Mouse (Mus musculus) olfactory bulb, adult 2 months (tissue): ENCODE data around the gene Kcna7. TPM values are rescaled to one million over a fixed set of nuclear protein-coding genes. Genes with fewer than 3 reads are reported as not detected.
"Not testable (repeated sequence)": the region's sequence is repeated elsewhere in the genome, so short reads cannot be mapped to it uniquely, and the experiment has no call there.

ENCODE experiments used
- H3K27ac ChIP-seq: fragments of 200-500 bp; 2 replicates; pipeline ENCODE4 v1.5.1; 2012; ENCODE audit warnings: low read depth, low read length; ENCODE audit not compliant: insufficient read depth
- H3K4me1 ChIP-seq: fragments of 200-500 bp; 2 replicates; pipeline ENCODE4 v1.6.1; 2012; ENCODE audit warnings: low read length; ENCODE audit not compliant: control insufficient read depth, insufficient read depth
- H3K4me3 ChIP-seq: fragments of 200-500 bp; 2 replicates; pipeline ENCODE4 v1.5.1; 2012; ENCODE audit warnings: mild to moderate bottlenecking, low read depth, low read length, moderate library complexity; ENCODE audit not compliant: insufficient read depth
- CTCF ChIP-seq: fragments of 200-500 bp; IDR thresholded peaks from 2 replicates; pipeline ENCODE4 v1.5.1; 2012; ENCODE audit warnings: low read depth, mild to moderate bottlenecking, low read length, moderate library complexity; ENCODE audit not compliant: insufficient read depth
- POLR2A ChIP-seq: fragments of 200-500 bp; IDR thresholded peaks from 2 replicates; pipeline ENCODE4 v1.6.1; 2012; ENCODE audit warnings: mild to moderate bottlenecking, low read depth, low read length, moderate library complexity; ENCODE audit not compliant: insufficient read depth
- WGBS: fragments of 180-500 bp; shearing (Covaris S2); methylation state at CpG from one replicate; pipeline ENCODE4 v1.1.7; 2018; 5-methylcytosine and 5-hydroxymethylcytosine counted together
- polyA plus RNA-seq: library from polyadenylated mRNA; stranded (reverse); fragments of >200 nt; gene quantifications from 2 replicates; pipeline ENCODE4 v1.2.4, GENCODE M21; 2012; ENCODE audit warnings: low replicate concordance; ENCODE audit not compliant: missing spikeins, insufficient read depth, insufficient read length

Gene Kcna7
- polyA plus RNA-seq, 1 experiment = not detected

DNA sequence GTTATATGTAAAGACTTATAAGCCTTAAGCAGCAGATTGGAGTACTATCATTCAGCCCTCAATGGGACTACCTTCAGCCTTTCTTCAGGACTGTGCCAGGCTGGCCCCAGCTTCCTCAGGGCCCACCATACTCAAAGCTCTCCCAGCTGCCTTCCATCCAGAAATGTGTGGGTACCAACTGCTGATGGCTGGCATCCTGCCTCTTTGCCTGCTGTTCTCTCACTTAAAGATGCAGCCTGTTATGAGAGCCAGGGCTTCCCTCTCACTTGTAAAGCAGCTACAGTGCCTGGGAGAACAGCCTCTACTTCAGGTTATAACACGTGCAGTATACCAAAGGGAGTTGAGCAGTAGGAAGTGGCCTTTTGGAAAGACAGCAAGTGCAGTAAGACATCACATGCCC, 29.4 kb upstream of the Kcna7 start:
- no peak overlapping the region for H3K4me3 ChIP-seq
- no peak overlapping the region for H3K27ac ChIP-seq
- WGBS = 67% methylated on average over 1 of the region's 1 CpGs
- TF ChIP-seq POLR2A (no peak), CTCF (no peak)
- no peaks in the 10 kb centered on the region for H3K4me1 ChIP-seq

DNA sequence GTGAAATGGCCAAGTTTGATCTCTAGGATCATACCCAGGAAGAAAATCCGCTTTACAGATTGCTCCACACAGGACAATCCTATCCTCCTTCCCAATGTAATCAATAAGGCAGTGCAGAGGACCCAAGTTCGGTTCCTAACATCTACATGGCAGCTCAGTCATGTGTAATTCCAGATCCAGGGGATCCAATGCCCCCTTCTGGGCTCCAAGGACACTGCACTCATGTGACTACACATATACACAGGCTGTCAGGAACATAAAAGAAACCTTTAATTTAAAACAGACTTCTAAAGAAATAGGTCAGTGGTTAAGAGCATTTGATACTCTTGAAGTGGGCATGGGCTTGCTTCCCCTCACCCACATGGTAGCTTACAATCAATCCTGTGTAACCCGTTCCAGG, 19.4 kb upstream of the Kcna7 start:
- Histone ChIP-seq H3K4me1 (no peaks in the 10 kb centered on the region), H3K27ac (no peak overlapping the region), H3K4me3 (no peak overlapping the region)
- 89% methylated on average over 3 of the region's 3 CpGs for WGBS
- TF ChIP-seq POLR2A (no peak), CTCF (no peak)

DNA sequence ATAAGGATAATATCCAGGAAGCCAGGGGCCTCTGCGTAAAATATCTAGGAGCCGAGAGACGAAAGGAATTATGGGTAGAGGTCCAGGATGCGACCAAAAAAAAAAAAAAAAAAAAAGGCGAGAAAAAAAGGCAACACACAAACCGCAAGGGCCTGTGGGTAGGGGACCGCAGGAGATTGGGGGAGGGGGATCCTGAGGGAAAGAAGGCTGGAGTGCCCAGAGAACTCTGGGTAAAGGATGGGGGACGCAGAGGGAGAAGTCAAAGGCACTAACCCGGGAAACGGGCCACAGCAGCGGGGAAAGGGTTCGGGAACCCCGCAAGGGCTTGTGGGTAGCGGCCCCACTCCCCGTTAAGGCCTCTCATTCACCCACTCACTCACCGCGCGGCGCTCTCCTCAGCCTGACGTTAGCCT, 10.3 kb upstream of the Kcna7 start:
- WGBS = under 1% methylated on average over 20 of the region's 20 CpGs
- TF ChIP-seq POLR2A (no peak), CTCF (no peak)
- peak overlapping the region; percentile 88 for H3K27ac ChIP-seq
- H3K4me3 ChIP-seq = peak overlapping the region; percentile 81
- H3K4me1 ChIP-seq = peaks cover 8% of the 10 kb centered on the region

DNA sequence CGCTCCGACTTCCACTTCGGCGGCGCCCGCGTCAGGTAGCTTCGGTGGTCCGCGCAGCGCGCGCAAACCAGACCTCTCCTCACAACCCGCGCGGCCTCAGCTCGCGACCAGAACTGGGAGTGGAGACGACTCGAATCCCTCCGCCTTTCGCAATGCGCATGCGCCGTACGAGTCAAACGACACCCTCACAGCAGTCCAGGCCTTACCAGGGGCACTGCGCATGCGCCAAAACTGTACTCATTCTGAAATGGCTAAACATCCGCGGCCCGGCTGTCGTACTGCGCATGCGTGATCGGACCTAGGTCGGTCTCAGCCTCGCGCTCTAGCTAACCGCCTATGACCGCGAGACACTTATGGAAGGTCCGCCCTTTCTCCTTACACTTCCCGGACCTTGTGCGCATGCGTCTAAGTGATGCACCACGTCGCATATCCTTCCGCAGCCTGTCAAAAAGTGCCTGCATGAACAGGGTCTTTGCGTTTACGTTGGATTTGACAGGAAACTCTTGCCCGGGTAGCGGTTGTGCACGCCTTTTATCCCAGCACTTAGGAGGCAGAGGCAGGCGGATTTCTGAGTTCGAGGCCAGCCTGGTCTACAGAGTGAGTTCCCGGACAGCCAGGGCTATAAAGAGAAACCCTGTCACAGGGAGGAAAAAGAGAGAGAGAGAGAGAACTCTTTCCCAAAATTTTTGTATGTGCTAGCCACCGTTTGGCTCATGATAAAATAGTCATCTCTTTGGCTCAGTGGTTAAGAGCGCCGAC, 9.7 kb upstream of the Kcna7 start, which contains the start of gene Snrnp70:
Gene Snrnp70 (minus strand): TSS at position 165 of the 759 bp plus-strand sequence.
- WGBS = under 1% methylated on average over 60 of the region's 60 CpGs
- Histone ChIP-seq H3K27ac (peak within 1 kb of the TSS; percentile 88), H3K4me3 (peak within 1 kb of the TSS; percentile 81), H3K4me1 (peaks cover 8% of the 10 kb centered on the region)
- peak; percentile 91 for TF ChIP-seq POLR2A
- TF ChIP-seq CTCF = no peak

DNA sequence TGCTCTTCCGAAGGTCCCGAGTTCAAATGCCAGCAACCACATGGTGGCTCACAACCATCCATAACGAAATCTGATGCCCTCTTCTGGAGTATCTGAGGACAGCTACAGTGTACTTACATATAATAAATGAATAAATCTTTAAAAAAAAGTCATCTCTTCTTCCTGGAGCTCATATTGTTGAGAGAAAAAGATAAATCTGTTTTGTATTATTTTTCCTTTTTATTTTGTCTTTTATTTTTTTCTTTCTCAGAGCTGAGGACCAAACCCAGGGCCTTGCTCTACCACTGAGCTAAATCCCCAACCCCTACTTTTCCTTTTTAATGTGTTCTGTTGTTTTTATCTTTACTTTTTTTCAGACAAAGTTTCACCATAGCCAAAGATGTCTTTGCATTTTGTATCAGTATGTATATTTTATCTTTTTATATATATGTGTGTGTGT, 9.1 kb upstream of the Kcna7 start:
- WGBS = under 1% methylated on average over 3 of the region's 3 CpGs
- H3K4me1 ChIP-seq = not testable (repeated sequence)
- Histone ChIP-seq H3K4me3 (peak overlapping the region; percentile 52), H3K27ac (peak overlapping the region; percentile 70; the same call in 1 of the 2 replicates)

DNA sequence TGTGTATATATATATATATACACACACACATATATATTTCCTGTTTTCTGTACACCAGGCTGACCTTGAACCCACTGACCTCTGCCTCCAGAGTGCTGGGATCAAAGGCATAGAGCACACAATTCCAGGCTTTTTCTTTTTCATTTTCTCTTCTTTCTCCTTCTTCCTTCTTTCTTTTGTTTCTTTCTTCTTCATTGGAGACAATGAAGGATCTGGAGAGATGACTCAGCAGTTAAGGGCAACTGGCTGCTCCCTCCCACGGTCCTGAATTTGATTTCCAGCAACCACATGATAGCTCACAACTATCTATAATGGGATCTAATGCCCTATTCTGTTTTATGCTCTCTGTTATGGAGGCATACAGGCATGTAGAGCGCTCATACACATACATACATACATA, 8.7 kb upstream of the Kcna7 start:
- WGBS = 78% methylated on average over 2 of the region's 2 CpGs
- H3K4me3 ChIP-seq = no peak overlapping the region
- TF ChIP-seq CTCF (no peak), POLR2A (no peak)

DNA sequence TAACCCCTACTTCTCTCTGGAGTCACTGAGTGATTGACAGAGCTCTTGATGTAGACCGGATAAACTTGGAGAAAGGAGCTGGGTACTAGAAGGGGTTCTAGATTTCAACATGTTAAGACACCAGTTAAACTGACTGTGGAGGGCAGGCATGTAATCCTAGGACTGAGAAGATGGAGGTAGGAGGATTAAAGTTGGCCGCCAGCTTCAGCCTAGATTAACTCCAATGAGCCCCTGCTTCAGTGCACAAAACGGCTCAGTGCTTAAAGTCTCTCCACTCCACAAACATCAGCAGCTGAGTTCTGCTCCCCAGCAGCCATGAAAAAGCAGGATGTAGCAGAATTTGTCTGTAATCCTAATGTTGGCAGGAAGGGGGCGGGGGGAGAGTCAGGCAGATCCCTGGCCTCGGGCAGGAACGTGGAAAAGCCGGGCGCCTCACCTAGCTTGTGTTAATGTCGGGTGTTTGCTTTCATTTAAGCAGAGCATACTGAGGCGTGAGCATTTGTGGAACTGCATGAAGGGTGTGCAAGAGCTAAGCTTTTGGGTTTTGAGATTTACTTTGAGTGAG, 3.9 kb upstream of the Kcna7 start:
- TF ChIP-seq POLR2A (no peak), CTCF (no peak)
- peaks cover 10% of the 10 kb centered on the region; the same call in 1 of the 2 replicates for H3K4me1 ChIP-seq
- no peak overlapping the region for H3K27ac ChIP-seq
- H3K4me3 ChIP-seq = no peak overlapping the region
- 67% methylated on average over 10 of the region's 10 CpGs for WGBS

More for the DNA sequence above, 8.7 kb upstream of the Kcna7 start:
- Histone ChIP-seq H3K27ac (no peak overlapping the region), H3K4me1 (peaks cover 8% of the 10 kb centered on the region)

DNA sequence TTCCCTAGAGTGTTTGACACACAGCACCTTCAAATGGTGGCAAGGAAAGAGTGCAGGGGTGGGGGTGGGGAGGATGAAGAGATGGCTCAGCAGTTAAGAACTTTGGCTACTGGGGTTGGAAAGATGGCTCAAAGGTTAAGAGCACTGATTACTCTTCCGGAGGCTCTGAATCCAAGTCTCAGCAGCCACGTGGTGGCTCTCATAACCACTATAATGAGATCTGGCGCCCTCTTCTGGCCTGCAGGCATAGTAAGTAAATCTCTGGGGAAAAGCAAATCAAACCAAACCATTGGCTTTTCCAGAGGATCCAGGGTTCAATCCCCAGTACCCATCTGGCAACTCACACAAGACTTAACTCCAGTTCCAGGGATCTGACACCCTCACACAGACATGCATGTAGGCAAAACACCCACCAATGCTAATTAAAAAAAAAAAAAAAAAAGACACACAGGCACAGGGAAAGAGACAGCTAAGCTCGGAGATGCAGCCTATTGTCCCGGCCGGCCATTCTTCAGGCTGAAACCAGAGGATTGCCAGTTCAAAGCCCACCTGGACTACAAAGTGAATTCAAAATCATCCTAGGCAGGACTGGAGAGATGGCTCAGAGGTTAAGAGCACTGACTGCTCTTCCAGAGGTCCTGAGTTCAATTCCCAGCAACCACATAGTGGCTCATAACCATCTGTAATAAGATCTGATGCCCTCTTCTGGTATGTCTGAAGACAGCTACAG, 1.8 kb upstream of the Kcna7 start:
- no peak overlapping the region for H3K27ac ChIP-seq
- H3K4me1 ChIP-seq = peaks cover 10% of the 10 kb centered on the region; the same call in 1 of the 2 replicates
- no peak overlapping the region for H3K4me3 ChIP-seq
- 42% methylated on average over 6 of the region's 6 CpGs for WGBS
- no peak for TF ChIP-seq CTCF
- TF ChIP-seq POLR2A = no peak
